Comparison of ENCODE assay signal across 10 mouse cellular contexts in the genomic region with DNA sequence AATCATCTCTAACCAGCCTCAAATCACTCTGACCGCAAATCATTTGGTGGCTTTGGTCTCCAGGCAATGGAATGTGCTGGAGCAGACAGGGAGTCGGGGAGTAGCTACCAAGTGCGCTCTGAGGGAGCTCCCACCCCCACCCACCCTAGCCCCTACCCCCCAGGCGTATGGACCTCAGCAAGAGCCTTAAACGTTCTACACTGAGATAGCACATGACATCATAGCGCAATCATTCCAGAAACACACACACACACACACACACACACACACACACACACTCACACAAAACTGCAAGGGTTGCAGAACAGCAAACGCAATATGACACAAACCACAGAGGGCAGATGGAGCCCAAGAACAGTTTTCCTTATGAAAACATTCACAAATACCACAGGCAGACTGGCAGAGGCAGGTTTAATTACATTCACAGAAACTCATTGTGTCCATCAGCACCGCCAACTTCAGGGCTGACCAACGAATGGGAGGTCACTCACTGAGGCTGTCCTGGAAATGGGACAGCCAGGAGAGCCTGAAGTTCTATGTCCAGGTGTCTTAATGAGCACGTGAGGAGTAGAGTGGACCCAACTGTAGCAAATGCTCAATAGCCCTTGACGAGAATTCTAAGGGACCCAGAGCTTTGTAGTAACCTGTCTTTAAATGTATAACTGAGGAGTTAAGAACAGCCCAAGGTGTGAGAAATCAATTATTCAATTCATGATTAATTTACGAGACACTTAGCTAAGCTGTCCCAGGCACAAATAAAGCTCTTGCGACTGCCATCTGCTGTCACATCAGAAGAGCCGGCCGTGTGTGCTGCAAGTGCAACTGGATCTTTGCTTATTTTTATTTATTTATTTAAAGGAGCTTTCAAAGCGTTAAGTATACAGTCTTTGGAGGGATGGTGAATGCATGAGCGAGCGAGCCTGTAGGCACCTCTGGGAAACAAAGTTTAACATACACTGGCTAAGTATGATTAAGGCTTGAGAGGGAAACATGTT.
DNase-seq lines count a peak whose midpoint lies in the region; ATAC-seq lines count a peak whose summit lies in the region.
"Had no signal": no experiment of that assay in that cellular context is flagged by ENCODE, and none has a peak within 500 bp of the region (broad histone marks: within the 10 kb centered on the region; RNA-seq: fewer than 3 reads in every experiment).

No protein-coding gene starts in this region.

- H3K9ac ChIP-seq in kidney, embryonic 14.5 days (ENCODE audit: low read depth, low read length), result no peak overlapping the region; the same call in 1 of the 2 replicates
- no peak overlapping the region for H3K9ac ChIP-seq in hindbrain, embryonic 14.5 days
- H3K9ac ChIP-seq in neural tube, embryonic 11.5 days (ENCODE audit: low read length), result no peak overlapping the region
- H3K9ac ChIP-seq: liver, embryonic 12.5 days had no signal

- peaks cover 7% of the 10 kb centered on the region; the same call in 1 of the 2 replicates for H3K4me1 ChIP-seq in kidney, embryonic 14.5 days (ENCODE audit: control insufficient read depth, insufficient read depth, low read length)
- H3K4me1 ChIP-seq in embryonic facial prominence, embryonic 10.5 days, result peaks cover 40% of the 10 kb centered on the region
- H3K4me1 ChIP-seq in hindbrain, embryonic 14.5 days (replicated peaks; ENCODE audit: control insufficient read depth, insufficient read depth, low read length), result peaks cover 17% of the 10 kb centered on the region; the same call in 1 of the 2 replicates
- 0 out of 2 replicates have a peak, but pooled peaks cover 5% of the 10 kb centered on the region for H3K4me1 ChIP-seq in neural tube, embryonic 11.5 days (ENCODE audit: control insufficient read depth, insufficient read depth, low read length)
- H3K4me1 ChIP-seq: liver, embryonic 12.5 days had no signal

- peak overlapping the region; percentile 71 for H3K4me2 ChIP-seq in kidney, embryonic 14.5 days (replicated peaks; ENCODE audit: low read depth, low read length)
- H3K4me2 ChIP-seq in hindbrain, embryonic 14.5 days (replicated peaks), result peak overlapping the region; percentile 94
- peak overlapping the region; percentile 67 for H3K4me2 ChIP-seq in neural tube, embryonic 11.5 days (ENCODE audit: low read depth)
- H3K4me2 ChIP-seq: liver, embryonic 12.5 days had no signal

- H3K27ac ChIP-seq in kidney, embryonic 14.5 days (ENCODE audit: low read depth, low read length), result peak overlapping the region; percentile 42; the same call in 1 of the 2 replicates
- H3K27ac ChIP-seq in embryonic facial prominence, embryonic 10.5 days (replicated peaks), result peak overlapping the region; percentile 54
- H3K27ac ChIP-seq in hindbrain, embryonic 14.5 days, result no peak overlapping the region
- H3K27ac ChIP-seq in neural tube, embryonic 11.5 days (ENCODE audit: low read depth, low read length), result no peak overlapping the region
- H3K27ac ChIP-seq: liver, embryonic 12.5 days had no signal

- DNase-seq in kidney, adult 8-10 months, result no peak
- peak; percentile 35 for DNase-seq in embryonic facial prominence, embryonic 10.5 days (ENCODE audit: low spot score)
- DNase-seq in hindbrain, embryonic 14.5 days (ENCODE audit: low spot score), result no peak
- DNase-seq in neural tube, embryonic 11.5 days (ENCODE audit: low spot score), result peak; percentile 27
- DNase-seq in right cerebral cortex, postnatal 36 days (ENCODE audit: low spot score in 2 of 2), result no peak
- no peak for DNase-seq in cerebellum, postnatal 36 days

- peak; percentile 58 for ATAC-seq in kidney, embryonic 14.5 days (ENCODE audit: low FRiP score, low TSS enrichment)
- ATAC-seq in hindbrain, embryonic 14.5 days (ENCODE audit: low FRiP score), result no peak
- no peak for ATAC-seq in neural tube, embryonic 11.5 days (ENCODE audit: insufficient read depth, low FRiP score, low TSS enrichment)
- no peak for ATAC-seq in erythroid progenitor cell, adult 5-6 weeks (replicated peaks; ENCODE audit: low FRiP score, poor library complexity, severe bottlenecking)
- ATAC-seq: liver, embryonic 12.5 days had no signal

- H3K9me3 ChIP-seq in kidney, embryonic 14.5 days (ENCODE audit: control insufficient read depth, low read length), result no peaks in the 10 kb centered on the region
- no peaks in the 10 kb centered on the region for H3K9me3 ChIP-seq in embryonic facial prominence, embryonic 10.5 days
- H3K9me3 ChIP-seq in hindbrain, embryonic 14.5 days (ENCODE audit: control insufficient read depth, low read length), result no peaks in the 10 kb centered on the region
- no peaks in the 10 kb centered on the region for H3K9me3 ChIP-seq in neural tube, embryonic 11.5 days (ENCODE audit: control insufficient read depth, low read length)
- H3K9me3 ChIP-seq: G1E; liver, embryonic 12.5 days had no signal

- H3K27me3 ChIP-seq in kidney, embryonic 14.5 days (ENCODE audit: control insufficient read depth, insufficient read depth, low read length), result 0 out of 2 replicates have a peak, but pooled peaks cover 6% of the 10 kb centered on the region
- H3K27me3 ChIP-seq in embryonic facial prominence, embryonic 10.5 days (replicated peaks; ENCODE audit: low read depth, poor library complexity, severe bottlenecking), result 0 out of 2 replicates have a peak, but pooled peaks cover 12% of the 10 kb centered on the region
- H3K27me3 ChIP-seq in hindbrain, embryonic 14.5 days (ENCODE audit: control insufficient read depth, insufficient read depth, low read length), result no peaks in the 10 kb centered on the region
- H3K27me3 ChIP-seq in neural tube, embryonic 11.5 days (ENCODE audit: control insufficient read depth, insufficient read depth, low read length), result no peaks in the 10 kb centered on the region

- H3K36me3 ChIP-seq in kidney, embryonic 14.5 days (ENCODE audit: control insufficient read depth, insufficient read depth, low read length), result no peaks in the 10 kb centered on the region
- peaks cover 37% of the 10 kb centered on the region for H3K36me3 ChIP-seq in embryonic facial prominence, embryonic 10.5 days (replicated peaks)
- H3K36me3 ChIP-seq in hindbrain, embryonic 14.5 days (replicated peaks; ENCODE audit: control insufficient read depth, insufficient read depth), result no peaks in the 10 kb centered on the region
- H3K36me3 ChIP-seq in neural tube, embryonic 11.5 days (ENCODE audit: control insufficient read depth, insufficient read depth, low read length), result no peaks in the 10 kb centered on the region
- H3K36me3 ChIP-seq: G1E; liver, embryonic 12.5 days had no signal

- WGBS in kidney, embryonic 14.5 days, result 11% methylated on average over 18 of the region's 18 CpGs
- WGBS in embryonic facial prominence, embryonic 10.5 days, result 40% methylated on average over 18 of the region's 18 CpGs
- 38% methylated on average over 18 of the region's 18 CpGs for WGBS in hindbrain, embryonic 14.5 days
- 32% methylated on average over 18 of the region's 18 CpGs for WGBS in neural tube, embryonic 11.5 days

- peak overlapping the region; percentile 61 for H3K4me3 ChIP-seq in kidney, embryonic 14.5 days (ENCODE audit: low read length)
- peak overlapping the region; percentile 84; the same call in 1 of the 2 replicates for H3K4me3 ChIP-seq in embryonic facial prominence, embryonic 10.5 days
- no peak overlapping the region for H3K4me3 ChIP-seq in hindbrain, embryonic 14.5 days (replicated peaks; ENCODE audit: low read length)
- 0 out of 2 replicates have a peak overlapping the region, but pooled peaks have one; percentile 11 for H3K4me3 ChIP-seq in neural tube, embryonic 11.5 days (ENCODE audit: low read depth, low read length)
- H3K4me3 ChIP-seq: liver, embryonic 12.5 days had no signal

Comparison
In these comparisons a context has a peak if more than half of its experiments do, and no peak if none do; other contexts are left out.
1. H3K27ac ChIP-seq: peak in kidney, embryonic 14.5 days (single experiment) and embryonic facial prominence, embryonic 10.5 days (single experiment); none in hindbrain, embryonic 14.5 days (single experiment) and neural tube, embryonic 11.5 days (single experiment).
2. DNase-seq: peak in embryonic facial prominence, embryonic 10.5 days (single experiment) and neural tube, embryonic 11.5 days (single experiment); none in kidney, adult 8-10 months (0 of 2), hindbrain, embryonic 14.5 days (single experiment), right cerebral cortex, postnatal 36 days (0 of 2) and cerebellum, postnatal 36 days (0 of 2).
3. Peak in every context shown above with its lines, with median percentiles within 50 percentile points of each other: H3K4me2 ChIP-seq.